Mouse (Mus musculus): Measurements from ENCODE around the gene Cnksr3. TPM values are rescaled to one million over a fixed set of nuclear protein-coding genes. Genes with fewer than 3 reads are reported as not detected.

The Cnksr3 gene
- total RNA-seq (2021), result 10 to 100 TPM; 16.5 to 20.8 TPM
- long read RNA-seq, experiment 1, transcript Cnksr3-201 (13 exons, 3,447 nt), result major isoform, 12 of 17 reads
- long read RNA-seq, experiment 1, partial matches to known transcripts, result 2 of 17 reads
- long read RNA-seq, experiment 1, other reads (novel, unspliced or antisense), result 3 of 17 reads
- long read RNA-seq, experiment 2, transcript Cnksr3-201 (13 exons, 3,447 nt), result major isoform, 15 of 22 reads
- long read RNA-seq, experiment 2, partial matches to known transcripts, result 4 of 22 reads
- long read RNA-seq, experiment 2, other reads (novel, unspliced or antisense), result 3 of 22 reads

- peak; percentile 88 to 92 for DNase-seq (ENCODE audit: low spot score in 2 of 2)
Measured at GRCm38 (mm10) chr10:7211696-7212482, at the start of gene Cnksr3. Gene Cnksr3 (minus strand): TSS chr10:7212237.

GRCm38 (mm10) chr10:7260166-7261108, 48.4 kb upstream of the Cnksr3 start:
- no peak for DNase-seq (ENCODE audit: low spot score in 2 of 2)

- no peak for DNase-seq (ENCODE audit: low spot score in 2 of 2)
Measured at GRCm38 (mm10) chr10:7258607-7259006, 46.6 kb upstream of the Cnksr3 start.

- DNase-seq (ENCODE audit: low spot score in 2 of 2), result no peak
Measured at GRCm38 (mm10) chr10:7250455-7250854, 38.4 kb upstream of the Cnksr3 start.

GRCm38 (mm10) chr10:7234601-7235000, 22.6 kb upstream of the Cnksr3 start:
- no peak for DNase-seq (ENCODE audit: low spot score in 2 of 2)

GRCm38 (mm10) chr10:7217551-7218127, 5.6 kb upstream of the Cnksr3 start:
- DNase-seq (ENCODE audit: low spot score in 2 of 2), result no peak

- no peak for DNase-seq (ENCODE audit: low spot score in 2 of 2)
Measured at GRCm38 (mm10) chr10:7214718-7215117, 2.7 kb upstream of the Cnksr3 start.

GRCm38 (mm10) chr10:7213066-7213630, 1.1 kb upstream of the Cnksr3 start:
- no peak for DNase-seq (ENCODE audit: low spot score in 2 of 2)

GRCm38 (mm10) chr10:7212537-7212936, 500 bp upstream of the Cnksr3 start:
- peak in 1 of 2 experiments; percentile 40 for DNase-seq (ENCODE audit: low spot score in 2 of 2)

- peak; percentile 58 to 63 for DNase-seq (ENCODE audit: low spot score in 2 of 2)
Measured at GRCm38 (mm10) chr10:7210991-7211695, 894 bp downstream of the Cnksr3 start.

- no peak for DNase-seq (ENCODE audit: low spot score in 2 of 2)
Measured at GRCm38 (mm10) chr10:7209691-7210455, 2.2 kb downstream of the Cnksr3 start.

GRCm38 (mm10) chr10:7208859-7209441, 3.1 kb downstream of the Cnksr3 start:
- no peak for DNase-seq (ENCODE audit: low spot score in 2 of 2)

- no peak for DNase-seq (ENCODE audit: low spot score in 2 of 2)
Measured at GRCm38 (mm10) chr10:7207301-7207700, 4.7 kb downstream of the Cnksr3 start.

GRCm38 (mm10) chr10:7206571-7206970, 5.5 kb downstream of the Cnksr3 start:
- DNase-seq (ENCODE audit: low spot score in 2 of 2), result no peak

- no peak for DNase-seq (ENCODE audit: low spot score in 2 of 2)
Measured at GRCm38 (mm10) chr10:7205576-7205975, 6.5 kb downstream of the Cnksr3 start.

GRCm38 (mm10) chr10:7204953-7205352, 7.1 kb downstream of the Cnksr3 start:
- no peak for DNase-seq (ENCODE audit: low spot score in 2 of 2)

GRCm38 (mm10) chr10:7202576-7202975, 9.5 kb downstream of the Cnksr3 start:
- DNase-seq (ENCODE audit: low spot score in 2 of 2), result no peak

GRCm38 (mm10) chr10:7200665-7201064, 11.4 kb downstream of the Cnksr3 start:
- DNase-seq (ENCODE audit: low spot score in 2 of 2), result no peak

GRCm38 (mm10) chr10:7198201-7198600, 13.8 kb downstream of the Cnksr3 start:
- no peak for DNase-seq (ENCODE audit: low spot score in 2 of 2)

All from layer of hippocampus, postnatal 14 days (tissue).